Mouse (Mus musculus) CH12.LX (cell line): ENCODE data around the gene Cryga.

ENCODE experiments used
- CHD1 ChIP-seq: IDR thresholded peaks from 2 replicates; pipeline ENCODE4 v1.6.1; 2012; ENCODE audit warnings: low read depth, low read length, improper control_type of control experiment, inconsistent platforms
- CTCF ChIP-seq, 2 experiments: IDR thresholded peaks in 1 of 2; conservative IDR thresholded peaks in 1 of 2; 2 replicates each; pipeline ENCODE4 v1.5.1; 2011 to 2012; ENCODE audit warnings: low read depth in 2 of 2, low read length in 2 of 2, improper control_type of control experiment in 1 of 2, inconsistent platforms in 1 of 2, mild to moderate bottlenecking in 1 of 2, moderate library complexity in 1 of 2
- EP300 ChIP-seq: IDR thresholded peaks from 2 replicates; pipeline ENCODE4 v1.6.1; 2011; ENCODE audit warnings: low read length, improper control_type of control experiment
- ETS1 ChIP-seq: conservative IDR thresholded peaks from 2 replicates; pipeline ENCODE4 v1.6.1; 2012; ENCODE audit warnings: low read depth, mild to moderate bottlenecking, inconsistent platforms, low read length, improper control_type of control experiment, moderate library complexity
- GABPA ChIP-seq: IDR thresholded peaks from 2 replicates; pipeline ENCODE4 v1.6.1; 2012; ENCODE audit warnings: low read depth, low read length, improper control_type of control experiment, inconsistent platforms; ENCODE audit not compliant: insufficient replicate concordance
- MEF2A ChIP-seq: IDR thresholded peaks from 2 replicates; pipeline ENCODE4 v1.6.1; 2014; ENCODE audit warnings: low read depth, mild to moderate bottlenecking, inconsistent platforms, low read length, improper control_type of control experiment, borderline replicate concordance
- NRF1 ChIP-seq: IDR thresholded peaks from 2 replicates; pipeline ENCODE4 v1.6.1; 2014; ENCODE audit warnings: low read depth, mild to moderate bottlenecking, inconsistent platforms, low read length, improper control_type of control experiment, moderate library complexity
- POLR2A ChIP-seq: IDR thresholded peaks from 2 replicates; pipeline ENCODE4 v1.6.1; 2011; ENCODE audit warnings: low read depth, mild to moderate bottlenecking, improper control_type of control experiment, low read length
- POLR2AphosphoS2 ChIP-seq: IDR thresholded peaks from 2 replicates; pipeline ENCODE4 v1.6.1; 2011; ENCODE audit warnings: low read depth, low read length, improper control_type of control experiment
- RCOR1 ChIP-seq: conservative IDR thresholded peaks from 2 replicates; pipeline ENCODE4 v1.6.1; 2012; ENCODE audit warnings: low read depth, mild to moderate bottlenecking, inconsistent platforms, low read length, improper control_type of control experiment
- SIN3A ChIP-seq: IDR thresholded peaks from 2 replicates; pipeline ENCODE4 v1.6.1; 2012; ENCODE audit warnings: low read length, improper control_type of control experiment, inconsistent platforms
- TCF12 ChIP-seq: IDR thresholded peaks from 2 replicates; pipeline ENCODE4 v1.6.1; 2014; ENCODE audit warnings: low read depth, mild to moderate bottlenecking, inconsistent platforms, low read length, improper control_type of control experiment
- UBTF ChIP-seq: IDR thresholded peaks from 2 replicates; pipeline ENCODE4 v1.6.1; 2012; ENCODE audit warnings: low read depth, mild to moderate bottlenecking, inconsistent platforms, low read length, improper control_type of control experiment, moderate library complexity

DNA sequence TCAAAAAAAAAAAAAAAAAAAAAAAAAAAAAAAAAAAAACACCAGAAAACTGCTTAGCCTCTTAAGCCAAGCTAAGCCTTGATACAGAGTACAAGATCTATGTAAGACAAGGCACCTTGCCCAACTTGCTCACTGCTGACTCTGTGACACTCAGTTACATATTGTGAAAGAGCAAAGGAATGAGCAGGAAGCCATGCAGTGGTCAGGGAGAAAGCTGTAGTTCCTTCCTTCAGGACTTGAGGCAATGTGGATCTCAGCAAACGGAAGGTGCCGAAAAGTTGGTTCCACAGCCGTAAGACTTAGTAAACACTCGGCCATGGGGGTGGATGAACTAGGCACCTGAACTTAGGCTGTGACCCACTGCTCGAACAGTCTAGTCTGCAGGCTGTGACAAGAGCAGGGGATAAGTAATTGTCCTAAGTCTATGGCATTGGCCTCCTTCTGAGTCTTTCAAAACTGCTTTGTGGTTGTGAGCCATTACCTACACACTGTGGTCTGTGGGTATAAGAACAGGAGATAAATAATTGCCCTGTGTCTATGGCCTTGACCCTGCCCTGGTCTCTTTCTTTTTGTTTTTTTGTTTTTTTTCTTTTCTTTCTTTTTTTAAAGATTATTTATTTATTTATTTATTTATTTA lies 10.5 kb upstream of the Cryga start:
- no peak for TF ChIP-seq GABPA
- no peak for TF ChIP-seq EP300
- TF ChIP-seq POLR2AphosphoS2 = no peak
- TF ChIP-seq SIN3A = no peak
- no peak for TF ChIP-seq MEF2A
- TF ChIP-seq POLR2A = no peak
- TF ChIP-seq NRF1 = no peak
- TF ChIP-seq TCF12 = no peak
- TF ChIP-seq CTCF (conservative IDR thresholded peaks at IDR 0.05 in 1 of 2, IDR thresholded peaks at IDR 0.05 in 1 of 2; ENCODE audit: low read depth in 2 of 2, low read length in 2 of 2) = no peak
- no peak for TF ChIP-seq UBTF
- no peak for TF ChIP-seq CHD1
- no peak for TF ChIP-seq RCOR1
- TF ChIP-seq ETS1 = no peak
